Mouse (Mus musculus) T-helper 1 cell (primary cell): Measurements from ENCODE around the gene Tbx3.

Experiments used
- in situ Hi-C: fragments of 300-600 bp; cut with MboI, MseI; formaldehyde crosslinking; loops from one replicate; pipeline ENCODE4 v1.15.1; 2025; ENCODE audit warnings: high pct_unique_total_duplicates

The Tbx3 gene

GRCm38 (mm10) chr5:119694914-119695313 lies 24.4 kb downstream of the Tbx3 start:
- in situ Hi-C loops, result loop anchor here (5.0 to 25.0 kb wide), 3 partner anchors 813 to 1083 kb away; no protein-coding TSS in a partner anchor

- in situ Hi-C loops, result no loop called here
Observed at GRCm38 (mm10) chr5:119703031-119703430, 32.6 kb downstream of the Tbx3 start.

GRCm38 (mm10) chr5:119704900-119705299 lies 34.4 kb downstream of the Tbx3 start:
- in situ Hi-C loops, result no loop called here

GRCm38 (mm10) chr5:119706467-119706866 lies 36.0 kb downstream of the Tbx3 start:
- in situ Hi-C loops, result no loop called here

GRCm38 (mm10) chr5:119708850-119709585 lies 38.5 kb downstream of the Tbx3 start:
- in situ Hi-C loops, result no loop called here

- in situ Hi-C loops, result no loop called here
Observed at GRCm38 (mm10) chr5:119709826-119710559, 39.5 kb downstream of the Tbx3 start.

GRCm38 (mm10) chr5:119710756-119711155 lies 40.3 kb downstream of the Tbx3 start:
- in situ Hi-C loops, result no loop called here

- in situ Hi-C loops, result no loop called here
Observed at GRCm38 (mm10) chr5:119711626-119712025, 41.2 kb downstream of the Tbx3 start.

GRCm38 (mm10) chr5:119712679-119713246 lies 42.3 kb downstream of the Tbx3 start:
- in situ Hi-C loops, result no loop called here

- in situ Hi-C loops, result loop anchor here (5.0 kb wide), 1 partner anchor 1378 kb away; no protein-coding TSS in a partner anchor
Observed at GRCm38 (mm10) chr5:119720471-119721265, 50.2 kb downstream of the Tbx3 start.

- in situ Hi-C loops, result no loop called here
Observed at GRCm38 (mm10) chr5:119732978-119733377, 62.5 kb downstream of the Tbx3 start.
